Mouse (Mus musculus): ENCODE measurements around the gene Ccdc186. TPM values are rescaled to one million over a fixed set of nuclear protein-coding genes. Genes with fewer than 3 reads are reported as not detected.

Gene Ccdc186
- polyA plus RNA-seq, 1 experiment = 24.4 TPM

DNA sequence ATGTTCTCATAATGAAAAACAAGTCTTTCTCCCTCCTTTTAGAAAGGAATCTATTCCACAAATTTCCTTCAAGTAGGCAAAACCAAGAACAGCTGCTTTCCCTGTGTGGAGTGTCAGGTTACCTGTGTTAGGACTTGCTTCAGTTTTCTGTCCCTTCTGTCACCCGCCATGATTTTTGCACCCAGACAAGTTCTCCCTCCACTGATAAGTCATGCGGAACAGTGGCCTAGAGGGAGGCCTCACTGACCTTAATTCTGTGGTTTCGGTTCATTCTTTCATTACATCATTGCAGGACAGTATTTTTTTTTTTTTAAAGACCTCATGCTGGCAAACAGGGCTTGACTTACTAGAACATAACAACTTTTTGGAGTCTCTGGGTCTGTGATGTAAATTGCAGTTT is 72.6 kb downstream of the Ccdc186 start:
- Histone ChIP-seq H3K4me3 (replicated peaks; ENCODE audit: insufficient read depth, low read depth, low read length) (no peak overlapping the region), H3K4me1 (ENCODE audit: control insufficient read depth, insufficient read depth, low read length) (no peaks in the 10 kb centered on the region), H3K27ac (ENCODE audit: insufficient read depth, low read length) (no peak overlapping the region), H3K27me3 (ENCODE audit: control insufficient read depth, insufficient read depth, low read length) (no peaks in the 10 kb centered on the region)
- whole genome bisulfite sequencing = 43% methylated on average over 3 of the region's 3 CpGs
- TF ChIP-seq POLR2A (IDR thresholded peaks at IDR 0.05; ENCODE audit: borderline replicate concordance, insufficient read depth, low read length) (no peak), CTCF (IDR thresholded peaks at IDR 0.05; ENCODE audit: borderline replicate concordance, insufficient read depth, low read depth, low read length) (no peak)
- no peak for DNase-seq

DNA sequence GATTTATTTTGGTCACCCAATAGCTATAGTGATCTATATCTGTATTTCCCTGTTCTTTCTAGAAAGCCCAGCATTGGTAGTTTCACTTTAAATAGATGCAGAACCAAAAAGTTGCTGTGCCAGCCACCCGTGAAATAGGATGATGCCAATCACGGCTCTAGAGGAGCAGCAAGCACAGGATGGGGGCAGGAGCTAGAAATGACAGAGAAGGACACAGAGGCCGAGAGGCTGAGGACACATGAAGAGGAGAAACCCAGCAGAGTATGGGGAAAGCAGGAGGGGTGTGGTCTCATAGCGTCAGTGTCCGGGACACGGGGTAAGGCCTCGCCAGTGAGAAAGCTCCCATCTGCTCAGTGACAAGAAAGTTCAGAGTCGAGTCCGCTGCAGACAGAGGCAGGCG is 74.1 kb downstream of the Ccdc186 start:
- TF ChIP-seq POLR2A (IDR thresholded peaks at IDR 0.05; ENCODE audit: borderline replicate concordance, insufficient read depth, low read length) (no peak), CTCF (IDR thresholded peaks at IDR 0.05; ENCODE audit: borderline replicate concordance, insufficient read depth, low read depth, low read length) (no peak)
- no peaks in the 10 kb centered on the region; the same call in 1 of the 2 replicates for H3K4me1 ChIP-seq (ENCODE audit: control insufficient read depth, insufficient read depth, low read length)
- no peaks in the 10 kb centered on the region for H3K27me3 ChIP-seq (ENCODE audit: control insufficient read depth, insufficient read depth, low read length)
- H3K27ac ChIP-seq (ENCODE audit: insufficient read depth, low read length) = no peak overlapping the region
- 34% methylated on average over 10 of the region's 10 CpGs for WGBS
- DNase-seq = no peak
- H3K4me3 ChIP-seq (replicated peaks; ENCODE audit: insufficient read depth, low read depth, low read length) = no peak overlapping the region

DNA sequence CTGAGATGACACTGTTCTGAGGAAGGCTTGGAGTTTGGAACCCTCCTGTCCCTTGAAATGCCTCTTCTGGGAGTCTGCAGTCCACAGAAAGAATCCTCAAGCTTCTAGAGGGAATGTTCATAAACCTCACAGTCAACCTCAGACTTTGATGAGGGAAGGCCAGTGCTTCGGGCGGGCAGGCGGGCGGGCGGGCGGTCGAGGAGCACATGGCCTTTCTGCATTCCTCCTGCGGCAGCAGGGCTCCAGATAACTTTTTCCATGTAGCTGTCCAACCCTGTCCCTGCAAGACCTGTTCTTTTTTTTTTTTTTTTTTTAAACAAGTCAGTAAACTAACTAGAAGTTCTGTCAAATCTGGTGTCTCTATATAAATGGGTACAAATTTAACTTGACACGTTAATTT is 75.4 kb downstream of the Ccdc186 start:
- no peak overlapping the region for H3K27ac ChIP-seq (ENCODE audit: insufficient read depth, low read length)
- no peak for DNase-seq
- H3K4me1 ChIP-seq (ENCODE audit: control insufficient read depth, insufficient read depth, low read length) = no peaks in the 10 kb centered on the region; the same call in 1 of the 2 replicates
- H3K27me3 ChIP-seq (ENCODE audit: control insufficient read depth, insufficient read depth, low read length) = no peaks in the 10 kb centered on the region
- WGBS = 94% methylated on average over 9 of the region's 9 CpGs
- no peak for TF ChIP-seq CTCF (IDR thresholded peaks at IDR 0.05; ENCODE audit: borderline replicate concordance, insufficient read depth, low read depth, low read length)
- no peak for TF ChIP-seq POLR2A (IDR thresholded peaks at IDR 0.05; ENCODE audit: borderline replicate concordance, insufficient read depth, low read length)
- no peak overlapping the region for H3K4me3 ChIP-seq (replicated peaks; ENCODE audit: insufficient read depth, low read depth, low read length)

DNA sequence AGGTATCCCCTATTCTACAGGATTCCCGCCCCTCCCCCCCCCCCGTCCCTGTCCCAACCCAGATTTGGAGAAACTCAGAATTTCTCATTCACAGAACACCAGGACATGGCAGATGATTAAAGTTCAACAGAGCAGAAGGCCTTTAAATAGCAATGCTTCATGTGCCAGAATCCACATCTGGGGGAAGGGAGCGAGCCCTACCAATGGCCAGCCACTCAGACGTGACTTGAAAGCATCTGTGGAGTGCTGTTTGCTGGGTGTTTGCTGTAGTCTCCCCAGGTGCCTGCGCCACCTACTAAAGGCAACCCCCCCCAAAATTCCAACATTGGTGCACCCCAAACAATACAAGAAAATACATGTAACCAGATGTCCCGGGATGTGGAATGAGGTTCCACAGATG is 76.5 kb downstream of the Ccdc186 start:
- Histone ChIP-seq H3K4me3 (replicated peaks; ENCODE audit: insufficient read depth, low read depth, low read length) (no peak overlapping the region), H3K4me1 (ENCODE audit: control insufficient read depth, insufficient read depth, low read length) (no peaks in the 10 kb centered on the region; the same call in 1 of the 2 replicates), H3K27me3 (ENCODE audit: control insufficient read depth, insufficient read depth, low read length) (no peaks in the 10 kb centered on the region), H3K27ac (ENCODE audit: insufficient read depth, low read length) (no peak overlapping the region)
- TF ChIP-seq CTCF (IDR thresholded peaks at IDR 0.05; ENCODE audit: borderline replicate concordance, insufficient read depth, low read depth, low read length) (no peak), POLR2A (IDR thresholded peaks at IDR 0.05; ENCODE audit: borderline replicate concordance, insufficient read depth, low read length) (no peak)
- WGBS = 61% methylated on average over 6 of the region's 6 CpGs
- DNase-seq = no peak

DNA sequence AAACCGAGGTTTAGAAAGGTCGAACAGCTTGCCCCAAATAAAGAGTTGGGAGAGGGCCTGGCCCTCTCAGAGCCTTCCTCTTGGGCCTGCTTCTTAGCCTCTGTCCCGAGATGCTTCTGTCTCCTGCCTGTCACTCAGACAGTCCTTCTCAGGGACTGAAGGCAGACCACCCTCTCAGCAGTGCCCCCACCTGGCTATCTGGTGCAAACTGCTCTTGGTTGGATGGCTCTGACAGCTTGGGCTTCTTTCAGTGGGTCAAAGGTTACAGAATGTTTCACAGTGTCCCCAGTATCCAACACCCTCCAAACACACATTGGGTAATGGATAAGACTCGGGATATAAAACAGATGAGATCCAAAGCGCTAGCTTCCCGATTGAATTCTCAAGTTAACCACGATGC is 76.9 kb downstream of the Ccdc186 start:
- Histone ChIP-seq H3K27me3 (ENCODE audit: control insufficient read depth, insufficient read depth, low read length) (no peaks in the 10 kb centered on the region), H3K4me1 (ENCODE audit: control insufficient read depth, insufficient read depth, low read length) (no peaks in the 10 kb centered on the region; the same call in 1 of the 2 replicates), H3K4me3 (replicated peaks; ENCODE audit: insufficient read depth, low read depth, low read length) (no peak overlapping the region), H3K27ac (ENCODE audit: insufficient read depth, low read length) (no peak overlapping the region)
- 73% methylated on average over 7 of the region's 7 CpGs for WGBS
- no peak for DNase-seq
- TF ChIP-seq CTCF (IDR thresholded peaks at IDR 0.05; ENCODE audit: borderline replicate concordance, insufficient read depth, low read depth, low read length) (no peak), POLR2A (IDR thresholded peaks at IDR 0.05; ENCODE audit: borderline replicate concordance, insufficient read depth, low read length) (no peak)

Other genes starting within 250 kb of the Ccdc186 start
- 4.0 and 4.1 TPM in 2 replicates for gene Adrb1, start 100.0 kb downstream of the Ccdc186 start, polyA plus RNA-seq (2012; rRNA removed)
- gene Tdrd1, start 4.0 kb upstream of the Ccdc186 start, polyA plus RNA-seq (2012; rRNA removed) = 0.13 and 0.20 TPM in 2 replicates
- gene Vwa2, start 52.1 kb upstream of the Ccdc186 start, polyA plus RNA-seq (2012; rRNA removed) = 0.05 TPM in 1 of 2 replicates, not detected in the other
- 43.3 and 50.1 TPM in 2 replicates for gene Afap1l2, start 186.0 kb upstream of the Ccdc186 start, polyA plus RNA-seq (2012; rRNA removed)